Mouse (Mus musculus): Measurements from ENCODE around the gene Hgfac. TPM values are rescaled to one million over a fixed set of nuclear protein-coding genes. Genes with fewer than 3 reads are reported as not detected.

Gene Hgfac
- total RNA-seq, 2 experiments from 2014 or later: 2.3 to 3.1 TPM

Small RNA genes lying within 50 kb of the gene (microRNA-seq; reads per million reads assigned to microRNA genes)
- 11.7 to 16.6 reads per million in 2 experiments for gene Mir3097

Other genes with a start within 250 kb of the Hgfac start
- under 1 TPM; 0.19 to 0.90 TPM for gene Msantd1, start 133.5 kb upstream of the Hgfac start, total RNA-seq (2021)
- gene Rgs12, start 92.1 kb upstream of the Hgfac start, total RNA-seq (2021): 10 to 100 TPM; 49.8 to 60.4 TPM
- 10 to 100 TPM; 28.1 to 28.5 TPM for gene Dok7, start 15.3 kb downstream of the Hgfac start, total RNA-seq (2021)
- 10 to 100 TPM; 55.8 to 57.1 TPM for gene Lrpap1, start 64.3 kb downstream of the Hgfac start, total RNA-seq (2021)
- gene Adra2c, start 236.8 kb downstream of the Hgfac start, total RNA-seq (2021): under 1 TPM; 0.14 to 0.29 TPM